Mouse (Mus musculus) MEL (cell line): ENCODE data around the gene 1700020D05Rik. TPM values are rescaled to one million over a fixed set of nuclear protein-coding genes. Genes with fewer than 3 reads are reported as not detected.

Source experiments
- DNase-seq: peaks from one replicate; pipeline ENCODE4 v3.0.0; 2011; ENCODE audit warnings: low read depth, low spot score
- H3K27ac ChIP-seq: 2 replicates; pipeline ENCODE4 v1.5.1; 2012; ENCODE audit warnings: low read depth, mild to moderate bottlenecking, control low read depth, low read length, moderate library complexity; ENCODE audit not compliant: control insufficient read depth
- H3K27me3 ChIP-seq, 2 experiments: fragments of 150-350 bp in 1 of 2; sonication (generic) in 1 of 2; 2 replicates each; pipeline ENCODE4 v1.6.1; 2012; ENCODE audit warnings: low read length in 2 of 2, mild to moderate bottlenecking in 2 of 2, improper control_type of control experiment in 1 of 2, moderate library complexity in 1 of 2; ENCODE audit not compliant: insufficient read depth in 2 of 2, control insufficient read depth in 1 of 2
- H3K36me3 ChIP-seq, 2 experiments: 2 replicates each; pipeline ENCODE4 v1.6.1; 2012 to 2014; ENCODE audit warnings: low read length in 2 of 2, improper control_type of control experiment in 1 of 2, inconsistent platforms in 1 of 2, mild to moderate bottlenecking in 1 of 2; ENCODE audit not compliant: insufficient read depth in 2 of 2, control insufficient read depth in 1 of 2
- H3K4me1 ChIP-seq, 2 experiments: fragments of 150-350 bp in 1 of 2; sonication (generic) in 1 of 2; 2 replicates each; pipeline ENCODE4 v1.6.1; 2012; ENCODE audit warnings: low read length in 2 of 2, improper control_type of control experiment in 1 of 2, mild to moderate bottlenecking in 1 of 2; ENCODE audit not compliant: insufficient read depth in 2 of 2, control insufficient read depth in 1 of 2
- H3K4me3 ChIP-seq, 2 experiments: fragments of 150-350 bp in 1 of 2; sonication (generic) in 1 of 2; 2 replicates each; pipeline ENCODE4 v1.5.1; 2012; ENCODE audit warnings: low read depth in 2 of 2, low read length in 2 of 2, mild to moderate bottlenecking in 2 of 2, moderate library complexity in 2 of 2, control low read depth in 1 of 2, improper control_type of control experiment in 1 of 2; ENCODE audit not compliant: control insufficient read depth in 1 of 2, insufficient read depth in 1 of 2
- H3K79me2 ChIP-seq: 2 replicates; pipeline ENCODE4 v1.6.1; 2012; ENCODE audit warnings: mild to moderate bottlenecking, low read length, moderate library complexity; ENCODE audit not compliant: control insufficient read depth, poor library complexity, insufficient read depth
- H3K9ac ChIP-seq: 2 replicates; pipeline ENCODE4 v1.6.1; 2012; ENCODE audit warnings: low read depth, mild to moderate bottlenecking, control low read depth, low read length, moderate library complexity; ENCODE audit not compliant: control insufficient read depth, poor library complexity, severe bottlenecking
- H3K9me3 ChIP-seq: fragments of 150-350 bp; sonication (generic); replicated peaks from 2 replicates; pipeline ENCODE4 v1.6.1; 2012; ENCODE audit warnings: mild to moderate bottlenecking, low read length, improper control_type of control experiment, moderate library complexity; ENCODE audit not compliant: insufficient read depth
- BHLHE40 ChIP-seq: IDR thresholded peaks from 2 replicates; pipeline ENCODE4 v1.6.1; 2012; ENCODE audit warnings: low read depth, mild to moderate bottlenecking, inconsistent platforms, low read length, improper control_type of control experiment, borderline replicate concordance
- CHD1 ChIP-seq: IDR thresholded peaks from 2 replicates; pipeline ENCODE4 v1.6.1; 2012; ENCODE audit warnings: low read depth, mild to moderate bottlenecking, inconsistent platforms, low read length, improper control_type of control experiment
- CHD2 ChIP-seq: IDR thresholded peaks from 2 replicates; pipeline ENCODE4 v1.6.1; 2011; ENCODE audit warnings: low read length, improper control_type of control experiment
- CTCF ChIP-seq, 3 experiments: IDR thresholded peaks in 2 of 3; conservative IDR thresholded peaks in 1 of 3; 2 replicates each; pipeline ENCODE4 v1.5.1; 2011 to 2012; ENCODE audit warnings: low read length in 3 of 3, low read depth in 2 of 3, mild to moderate bottlenecking in 2 of 3, improper control_type of control experiment in 1 of 3, inconsistent platforms in 1 of 3, mixed read lengths in 1 of 3, moderate library complexity in 1 of 3; ENCODE audit not compliant: control insufficient read depth in 1 of 3, insufficient read depth in 1 of 3, poor library complexity in 1 of 3, severe bottlenecking in 1 of 3
- ELF1 ChIP-seq: IDR thresholded peaks from 2 replicates; pipeline ENCODE4 v1.6.1; 2014; ENCODE audit warnings: low read depth, mild to moderate bottlenecking, inconsistent platforms, low read length, improper control_type of control experiment, moderate library complexity
- EP300 ChIP-seq, 2 experiments: IDR thresholded peaks; 2 replicates each; pipeline ENCODE4 v1.6.1; 2011; ENCODE audit warnings: improper control_type of control experiment in 2 of 2, low read length in 2 of 2, low read depth in 1 of 2, mild to moderate bottlenecking in 1 of 2
- ETS1 ChIP-seq: IDR thresholded peaks from 2 replicates; pipeline ENCODE4 v1.6.1; 2012; ENCODE audit warnings: low read depth, mild to moderate bottlenecking, inconsistent platforms, low read length, improper control_type of control experiment, moderate library complexity
- GABPA ChIP-seq: IDR thresholded peaks from 2 replicates; pipeline ENCODE4 v1.6.1; 2012; ENCODE audit warnings: low read depth, mild to moderate bottlenecking, inconsistent platforms, low read length, improper control_type of control experiment, moderate library complexity
- HCFC1 ChIP-seq: IDR thresholded peaks from 2 replicates; pipeline ENCODE4 v1.6.1; 2012; ENCODE audit warnings: low read depth, mild to moderate bottlenecking, inconsistent platforms, low read length, improper control_type of control experiment, moderate library complexity
- MAFK ChIP-seq: IDR thresholded peaks from 2 replicates; pipeline ENCODE4 v1.6.1; 2011; ENCODE audit warnings: low read depth, mild to moderate bottlenecking, low read length, improper control_type of control experiment, borderline replicate concordance
- MAX ChIP-seq: IDR thresholded peaks from 2 replicates; pipeline ENCODE4 v1.6.1; 2011; ENCODE audit warnings: low read length, improper control_type of control experiment
- MEF2A ChIP-seq: IDR thresholded peaks from 2 replicates; pipeline ENCODE4 v1.6.1; 2014; ENCODE audit warnings: low read depth, mild to moderate bottlenecking, inconsistent platforms, low read length, improper control_type of control experiment; ENCODE audit not compliant: poor library complexity, insufficient replicate concordance, severe bottlenecking; ENCODE audit errors: extremely low read depth
- MXI1 ChIP-seq: IDR thresholded peaks from 2 replicates; pipeline ENCODE4 v1.6.1; 2011; ENCODE audit warnings: mild to moderate bottlenecking, low read depth, low read length, improper control_type of control experiment
- MYB ChIP-seq: IDR thresholded peaks from 2 replicates; pipeline ENCODE4 v1.6.1; 2011; ENCODE audit warnings: mild to moderate bottlenecking, low read depth, low read length, improper control_type of control experiment
- MYC ChIP-seq: IDR thresholded peaks from 2 replicates; pipeline ENCODE4 v1.6.1; 2011; ENCODE audit warnings: low read depth, mild to moderate bottlenecking, low read length, improper control_type of control experiment, moderate library complexity
- NELFE ChIP-seq: IDR thresholded peaks from 2 replicates; pipeline ENCODE4 v1.6.1; 2011; ENCODE audit warnings: low read depth, low read length, improper control_type of control experiment
- NRF1 ChIP-seq: IDR thresholded peaks from 2 replicates; pipeline ENCODE4 v1.6.1; 2014; ENCODE audit warnings: low read depth, mild to moderate bottlenecking, inconsistent platforms, low read length, improper control_type of control experiment, moderate library complexity; ENCODE audit not compliant: poor library complexity, insufficient read depth, severe bottlenecking
- POLR2A ChIP-seq, 2 experiments: IDR thresholded peaks; 2 replicates each; pipeline ENCODE4 v1.6.1; 2011 to 2012; ENCODE audit warnings: low read length in 2 of 2, mild to moderate bottlenecking in 2 of 2, control low read depth in 1 of 2, improper control_type of control experiment in 1 of 2, low read depth in 1 of 2, moderate library complexity in 1 of 2; ENCODE audit not compliant: control insufficient read depth in 1 of 2, insufficient read depth in 1 of 2, poor library complexity in 1 of 2
- POLR2AphosphoS2 ChIP-seq: IDR thresholded peaks from 2 replicates; pipeline ENCODE4 v1.6.1; 2011; ENCODE audit warnings: low read length, improper control_type of control experiment
- POLR2AphosphoS5 ChIP-seq: IDR thresholded peaks from 2 replicates; pipeline ENCODE4 v1.6.1; 2012; ENCODE audit warnings: low read depth, borderline replicate concordance, mild to moderate bottlenecking, inconsistent platforms, low read length, moderate library complexity, mixed read lengths
- RAD21 ChIP-seq: IDR thresholded peaks from 2 replicates; pipeline ENCODE4 v1.6.1; 2011; ENCODE audit warnings: mild to moderate bottlenecking, low read depth, low read length, improper control_type of control experiment
- RCOR1 ChIP-seq: IDR thresholded peaks from 2 replicates; pipeline ENCODE4 v1.6.1; 2012; ENCODE audit warnings: low read depth, mild to moderate bottlenecking, inconsistent platforms, low read length, improper control_type of control experiment
- SIN3A ChIP-seq: IDR thresholded peaks from 2 replicates; pipeline ENCODE4 v1.6.1; 2012; ENCODE audit warnings: low read length, improper control_type of control experiment, inconsistent platforms
- SMC3 ChIP-seq: IDR thresholded peaks from 2 replicates; pipeline ENCODE4 v1.6.1; 2011; ENCODE audit warnings: low read depth, low read length, improper control_type of control experiment
- TAL1 ChIP-seq: IDR thresholded peaks from 2 replicates; pipeline ENCODE4 v1.6.1; 2012; ENCODE audit warnings: mild to moderate bottlenecking, inconsistent platforms, low read length, moderate library complexity, mixed read lengths
- TBP ChIP-seq: IDR thresholded peaks from 2 replicates; pipeline ENCODE4 v1.8.0; 2011; ENCODE audit warnings: low read depth, low read length, improper control_type of control experiment
- TCF12 ChIP-seq: IDR thresholded peaks from 2 replicates; pipeline ENCODE4 v1.6.1; 2014; ENCODE audit warnings: low read depth, mild to moderate bottlenecking, inconsistent platforms, low read length, improper control_type of control experiment, moderate library complexity
- UBTF ChIP-seq: IDR thresholded peaks from 2 replicates; pipeline ENCODE4 v1.6.1; 2012; ENCODE audit warnings: low read depth, mild to moderate bottlenecking, inconsistent platforms, low read length, improper control_type of control experiment, moderate library complexity, borderline replicate concordance; ENCODE audit not compliant: insufficient read depth
- USF1 ChIP-seq: IDR thresholded peaks from 2 replicates; pipeline ENCODE4 v1.6.1; 2014; ENCODE audit warnings: low read depth, mild to moderate bottlenecking, inconsistent platforms, low read length, improper control_type of control experiment, moderate library complexity
- USF2 ChIP-seq, 2 experiments: IDR thresholded peaks; 2 replicates each; pipeline ENCODE4 v1.6.1; 2011 to 2012; ENCODE audit warnings: improper control_type of control experiment in 2 of 2, low read length in 2 of 2, borderline replicate concordance in 1 of 2, inconsistent platforms in 1 of 2, low read depth in 1 of 2, mild to moderate bottlenecking in 1 of 2; ENCODE audit not compliant: insufficient read depth in 1 of 2
- ZC3H11A ChIP-seq: IDR thresholded peaks from 2 replicates; pipeline ENCODE4 v1.6.1; 2012; ENCODE audit warnings: low read depth, mild to moderate bottlenecking, inconsistent platforms, low read length, improper control_type of control experiment
- ZKSCAN1 ChIP-seq: IDR thresholded peaks from 2 replicates; pipeline ENCODE4 v1.6.1; 2012; ENCODE audit warnings: low read depth, mild to moderate bottlenecking, inconsistent platforms, low read length, improper control_type of control experiment, moderate library complexity
- ZMIZ1 ChIP-seq: IDR thresholded peaks from 2 replicates; pipeline ENCODE4 v1.6.1; 2012; ENCODE audit warnings: low read depth, mild to moderate bottlenecking, inconsistent platforms, low read length, improper control_type of control experiment, moderate library complexity
- ZNF384 ChIP-seq: IDR thresholded peaks from 2 replicates; pipeline ENCODE4 v1.6.1; 2012; ENCODE audit warnings: low read depth, mild to moderate bottlenecking, inconsistent platforms, low read length, improper control_type of control experiment
- polyA plus RNA-seq, 2 experiments: library from polyadenylated mRNA; stranded (reverse) in 1 of 2; unstranded in 1 of 2; fragments of >175 nt in 1 of 2; fragments of >200 nt in 1 of 2; gene quantifications; 2 replicates each; pipeline versions ENCODE4 v1.2.1 to v1.2.4; 2012; ENCODE audit warnings: low replicate concordance in 2 of 2, low read depth in 1 of 2; ENCODE audit not compliant: insufficient read length in 2 of 2, insufficient read depth in 1 of 2, missing spikeins in 1 of 2
- total RNA-seq: library from RNA; depleted of rRNA; stranded (reverse); fragments of 300-350 nt; gene quantifications from 2 replicates; pipeline ENCODE4 v1.2.3, GENCODE M21; 2012

1700020D05Rik gene
- total and polyA plus RNA-seq, 3 experiments: 0.19 to 0.78 TPM; not detected in 1

- peaks cover 0 to 13% of the 10 kb centered on the region in 2 experiments for H3K36me3 ChIP-seq
- peak overlapping the region; percentile 93 for H3K27ac ChIP-seq
- H3K4me3 ChIP-seq: peak overlapping the region; percentile 80 to 87
- no peaks in the 10 kb centered on the region for H3K27me3 ChIP-seq
- peaks cover 31% of the 10 kb centered on the region for H3K79me2 ChIP-seq
- H3K9ac ChIP-seq: peak overlapping the region; percentile 99
- DNase-seq: peak; percentile 95
- no peaks in the 10 kb centered on the region for H3K9me3 ChIP-seq
- peaks cover 0 to 12% of the 10 kb centered on the region in 2 experiments; a peak in 2 of 4 replicates for H3K4me1 ChIP-seq
- TF ChIP-seq EP300 (IDR thresholded peaks at IDR 0.05; ENCODE audit: low read depth in 1 of 2, low read length in 2 of 2) (peak in 1 of 2 experiments; percentile 40; a peak in 1 of 4 replicates), TBP (no peak), SMC3 (peak; percentile 12; the same call in 1 of the 2 replicates), ZKSCAN1 (no peak), SIN3A (peak; percentile 90), ZNF384 (no peak), CTCF (IDR thresholded peaks at IDR 0.05 in 2 of 3, conservative IDR thresholded peaks at IDR 0.05 in 1 of 3; ENCODE audit: control insufficient read depth in 1 of 3, insufficient read depth in 1 of 3, low read depth in 2 of 3, low read length in 3 of 3, poor library complexity in 1 of 3, severe bottlenecking in 1 of 3) (no peak), MXI1 (peak; percentile 91), MAX (peak; percentile 90), TCF12 (peak; percentile 35; the same call in 1 of the 2 replicates), USF1 (peak; percentile 96), NRF1 (peak; percentile 61), POLR2AphosphoS5 (no peak), ZMIZ1 (peak; percentile 91), BHLHE40 (peak; percentile 62), MAFK (no peak), RCOR1 (no peak), HCFC1 (peak; percentile 75), CHD1 (peak; percentile 88; the same call in 1 of the 2 replicates), USF2 (IDR thresholded peaks at IDR 0.05; ENCODE audit: borderline replicate concordance in 1 of 2, insufficient read depth in 1 of 2, low read depth in 1 of 2, low read length in 2 of 2) (peak in 1 of 2 experiments; percentile 83; a peak in 2 of 4 replicates), NELFE (peak; percentile 80), GABPA (no peak), MEF2A (no peak), TAL1 (no peak), POLR2A (IDR thresholded peaks at IDR 0.05; ENCODE audit: control insufficient read depth in 1 of 2, insufficient read depth in 1 of 2, low read depth in 1 of 2, low read length in 2 of 2, poor library complexity in 1 of 2) (peak; percentile 66 to 91; a peak in 3 of 4 replicates), ELF1 (peak; percentile 78), ETS1 (peak; percentile 47; the same call in 1 of the 2 replicates), ZC3H11A (no peak), MYC (peak; percentile 69; the same call in 1 of the 2 replicates), POLR2AphosphoS2 (peak; percentile 93), MYB (0 out of 2 replicates have a peak, but pooled peaks have one; percentile 5), UBTF (peak; percentile 81; the same call in 1 of the 2 replicates), RAD21 (no peak), CHD2 (no peak; the same call in 1 of the 2 replicates)
These were observed 12.5 kb downstream of the 1700020D05Rik start for GRCm38 (mm10) chr19:5490898-5491708.
